Mouse (Mus musculus): ENCODE measurements around the gene Ocrl. TPM values are rescaled to one million over a fixed set of nuclear protein-coding genes. Genes with fewer than 3 reads are reported as not detected.

Gene Ocrl
- total RNA-seq (2021), result 10 to 100 TPM; 52.9 to 56.7 TPM
- long read RNA-seq, experiment 1, full-length matches to known transcripts, result 19 of 36 reads
- long read RNA-seq, experiment 1, partial matches to known transcripts, result 4 of 36 reads
- long read RNA-seq, experiment 1, other reads (novel, unspliced or antisense), result 13 of 36 reads
- long read RNA-seq, experiment 2, full-length matches to known transcripts, result 15 of 29 reads
- long read RNA-seq, experiment 2, partial matches to known transcripts, result 3 of 29 reads
- long read RNA-seq, experiment 2, other reads (novel, unspliced or antisense), result 11 of 29 reads

DNA sequence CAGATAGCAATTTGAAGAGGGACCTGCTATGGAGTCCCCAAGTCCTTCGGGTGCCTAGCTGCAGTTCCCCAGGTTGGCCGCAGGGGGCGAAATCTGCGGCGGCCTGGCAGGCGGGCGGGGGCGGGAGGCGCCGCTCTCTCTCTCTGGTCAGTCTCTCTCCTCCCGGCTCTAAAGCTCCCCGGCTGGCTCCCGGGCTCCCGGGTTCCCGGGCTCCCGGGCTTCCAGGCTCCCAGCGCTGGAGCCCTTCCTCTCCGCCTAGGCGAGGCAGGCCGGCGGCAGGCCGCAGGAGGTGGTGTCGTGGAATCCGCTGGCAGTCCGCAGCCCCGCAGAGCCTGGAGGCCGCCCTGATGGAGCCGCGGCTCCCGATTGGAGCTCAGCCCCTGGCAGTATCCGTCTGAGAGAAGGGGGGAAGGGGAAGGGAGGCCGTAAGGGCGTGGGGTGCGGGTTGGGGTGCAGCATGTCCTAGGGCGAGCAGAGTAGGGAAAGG is at the start of gene Ocrl:
Gene Ocrl (plus strand): TSS at position 82 of the 487 bp plus-strand sequence.
- TF ChIP-seq CTCF (IDR thresholded peaks at IDR 0.05), result peak; percentile 81
- intact Hi-C loops (cut with DNase I), result no loop called here
- Histone ChIP-seq H3K4me3 (peak within 1 kb of the TSS; percentile 71), H3K27ac (peak within 1 kb of the TSS; percentile 93)
- DNase-seq (ENCODE audit: extremely low spot score in 1 of 2, low spot score in 2 of 2), result peak; percentile 59 to 70

DNA sequence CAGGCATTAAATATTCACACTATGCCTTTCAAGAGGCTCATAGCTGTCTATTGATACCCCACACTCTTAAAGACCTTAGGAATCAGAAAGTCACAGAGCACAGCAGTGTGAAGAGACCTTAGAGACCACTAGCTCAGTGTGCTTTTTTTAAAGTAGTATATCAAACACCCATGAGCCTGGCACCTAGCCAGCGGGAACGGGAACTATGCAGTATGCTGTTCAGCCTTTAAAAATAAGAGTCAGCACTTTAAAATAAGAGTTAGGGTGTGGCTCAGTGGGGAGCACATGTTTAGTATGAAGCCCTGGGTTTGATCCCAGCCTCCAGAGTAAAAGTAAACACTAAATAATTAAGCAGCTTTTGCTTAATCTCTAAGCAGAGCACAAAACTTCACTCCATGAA is 32.1 kb upstream of the Ocrl start:
- intact Hi-C loops (cut with DNase I), result no loop called here
- TF ChIP-seq CTCF (IDR thresholded peaks at IDR 0.05), result no peak
- DNase-seq (ENCODE audit: extremely low spot score in 1 of 2, low spot score in 2 of 2), result no peak

GRCm38 (mm10) chrX:47882813-47883212 is 29.4 kb upstream of the Ocrl start:
- DNase-seq (ENCODE audit: extremely low spot score in 1 of 2, low spot score in 2 of 2), result no peak
- TF ChIP-seq CTCF (IDR thresholded peaks at IDR 0.05), result no peak
- Histone ChIP-seq H3K27ac (no peak overlapping the region), H3K4me3 (no peak overlapping the region)
- intact Hi-C loops (cut with DNase I), result no loop called here

More for the DNA sequence above, 32.1 kb upstream of the Ocrl start:
- H3K27ac ChIP-seq, result no peak overlapping the region
- H3K4me3 ChIP-seq, result no peak overlapping the region

- intact Hi-C loops (cut with DNase I), result no loop called here
- TF ChIP-seq CTCF (IDR thresholded peaks at IDR 0.05), result no peak
Observed at GRCm38 (mm10) chrX:47887401-47887800, 24.8 kb upstream of the Ocrl start.

DNA sequence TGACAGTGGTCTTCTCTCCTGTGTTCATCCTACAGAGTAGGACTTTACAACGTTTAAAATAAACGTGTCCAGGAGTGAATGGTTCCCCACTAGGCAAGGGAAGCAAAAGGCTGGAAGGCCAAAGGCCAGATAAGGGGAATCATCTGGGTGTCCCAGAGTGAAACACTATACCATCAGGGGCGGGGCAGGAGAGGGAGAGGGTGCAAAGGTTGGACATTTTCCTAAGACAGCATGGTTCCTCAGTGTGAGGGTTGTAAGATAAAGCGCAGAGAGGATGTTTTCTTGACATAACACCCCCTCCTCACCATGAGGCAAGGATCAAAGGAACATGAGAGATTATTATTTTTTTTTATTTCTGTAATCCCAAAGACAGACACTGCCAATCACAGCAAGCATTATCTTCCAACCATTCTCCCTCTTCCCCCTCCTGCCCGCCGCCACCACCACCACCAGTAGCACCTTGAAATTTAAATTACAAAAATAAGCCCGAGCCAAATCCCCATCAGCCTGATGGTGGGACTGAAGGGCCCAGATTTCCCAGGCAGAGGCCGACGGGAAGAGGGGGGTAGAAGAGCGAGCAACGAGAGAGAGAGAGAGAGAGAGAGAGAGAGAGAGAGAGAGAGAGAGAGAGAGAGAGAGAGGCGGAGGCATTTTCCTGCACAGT is 20.8 kb upstream of the Ocrl start:
- no peak for TF ChIP-seq CTCF (IDR thresholded peaks at IDR 0.05)
- Histone ChIP-seq H3K4me3 (peak overlapping the region; percentile 50), H3K27ac (no peak overlapping the region)
- no peak for DNase-seq (ENCODE audit: extremely low spot score in 1 of 2, low spot score in 2 of 2)
- intact Hi-C loops (cut with DNase I), result no loop called here

More at GRCm38 (mm10) chrX:47887401-47887800, 24.8 kb upstream of the Ocrl start:
- DNase-seq (ENCODE audit: extremely low spot score in 1 of 2, low spot score in 2 of 2), result no peak
- Histone ChIP-seq H3K4me3 (no peak overlapping the region), H3K27ac (no peak overlapping the region)

GRCm38 (mm10) chrX:47891907-47892430 is 20.2 kb upstream of the Ocrl start:
- intact Hi-C loops (cut with DNase I), result no loop called here
- no peak for TF ChIP-seq CTCF (IDR thresholded peaks at IDR 0.05)
- H3K27ac ChIP-seq, result peak overlapping the region; percentile 86
- peak overlapping the region; percentile 50 for H3K4me3 ChIP-seq
- peak; percentile 24 to 26 for DNase-seq (ENCODE audit: extremely low spot score in 1 of 2, low spot score in 2 of 2)

GRCm38 (mm10) chrX:47892431-47893024 is 19.7 kb upstream of the Ocrl start, which contains the start of gene Smarca1:
Gene Smarca1 (minus strand): TSS chrX:47892974.
- TF ChIP-seq CTCF (IDR thresholded peaks at IDR 0.05), result no peak
- H3K27ac ChIP-seq, result peak within 1 kb of the TSS; percentile 86
- peak within 1 kb of the TSS; percentile 50 for H3K4me3 ChIP-seq
- intact Hi-C loops (cut with DNase I), result no loop called here
- DNase-seq (ENCODE audit: extremely low spot score in 1 of 2, low spot score in 2 of 2), result no peak

DNA sequence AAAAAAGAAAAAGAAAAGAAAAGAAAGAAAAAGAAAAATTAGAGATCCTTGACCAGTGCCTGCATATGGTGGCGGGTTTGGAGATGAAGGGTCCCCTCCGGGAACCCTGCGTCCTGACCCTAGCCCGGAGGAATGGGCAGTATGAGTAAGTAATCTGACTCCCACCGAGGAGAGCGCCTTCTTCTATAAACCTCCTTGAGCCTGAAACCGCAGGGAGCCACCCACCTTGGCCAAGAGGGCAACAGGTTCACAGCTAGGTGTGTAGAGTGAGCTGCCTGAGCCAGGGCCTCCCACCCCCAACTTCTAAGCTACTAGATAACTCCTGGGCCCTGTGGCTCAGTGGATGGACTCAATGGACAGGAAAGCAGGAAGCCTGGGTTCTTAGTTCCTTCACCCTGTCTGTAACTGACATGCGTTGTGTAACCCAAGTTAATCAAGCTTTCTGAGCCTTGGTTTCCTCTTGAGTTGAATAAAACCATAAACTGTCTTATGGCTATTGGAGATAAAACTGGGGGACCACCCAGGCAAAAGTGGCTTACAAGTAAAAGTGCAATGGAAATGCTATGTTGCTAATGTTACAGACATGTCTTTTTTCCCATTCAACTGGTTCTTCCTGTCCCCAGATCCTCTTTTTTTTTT is 836 bp downstream of the Ocrl start:
- Histone ChIP-seq H3K27ac (peak overlapping the region; percentile 21; the same call in 1 of the 2 replicates), H3K4me3 (peak overlapping the region; percentile 71)
- TF ChIP-seq CTCF (IDR thresholded peaks at IDR 0.05), result no peak
- DNase-seq (ENCODE audit: extremely low spot score in 1 of 2, low spot score in 2 of 2), result no peak
- intact Hi-C loops (cut with DNase I), result no loop called here

GRCm38 (mm10) chrX:47913543-47913938 is 1.4 kb downstream of the Ocrl start:
- intact Hi-C loops (cut with DNase I), result no loop called here
- no peak overlapping the region for H3K27ac ChIP-seq
- H3K4me3 ChIP-seq, result peak overlapping the region; percentile 71; the same call in 1 of the 2 replicates
- no peak for DNase-seq (ENCODE audit: extremely low spot score in 1 of 2, low spot score in 2 of 2)
- TF ChIP-seq CTCF (IDR thresholded peaks at IDR 0.05), result no peak

DNA sequence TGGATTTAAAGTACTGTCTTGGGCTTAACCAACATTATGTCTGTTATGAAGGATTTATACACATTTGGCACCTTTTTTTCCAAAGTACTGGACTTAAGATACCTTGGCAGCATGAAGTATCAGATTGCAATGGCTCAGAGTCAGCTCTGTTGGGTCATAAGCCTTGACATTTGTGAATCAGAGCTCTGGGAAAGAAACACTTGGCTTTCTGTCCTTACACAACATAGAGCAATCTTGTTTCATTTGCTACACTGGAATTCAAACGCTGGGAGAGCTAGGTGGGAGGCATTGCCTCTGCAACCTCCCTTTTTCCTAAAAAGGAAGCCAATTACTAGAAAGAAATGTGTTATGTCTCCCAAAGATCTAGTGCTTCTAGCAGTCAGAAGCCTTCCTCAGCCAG is 4.6 kb downstream of the Ocrl start:
- TF ChIP-seq CTCF (IDR thresholded peaks at IDR 0.05), result no peak
- no peak for DNase-seq (ENCODE audit: extremely low spot score in 1 of 2, low spot score in 2 of 2)
- intact Hi-C loops (cut with DNase I), result no loop called here

GRCm38 (mm10) chrX:47920541-47920940 is 8.4 kb downstream of the Ocrl start:
- no peak for TF ChIP-seq CTCF (IDR thresholded peaks at IDR 0.05)
- Histone ChIP-seq H3K27ac (no peak overlapping the region), H3K4me3 (no peak overlapping the region)
- DNase-seq (ENCODE audit: extremely low spot score in 1 of 2, low spot score in 2 of 2), result no peak
- intact Hi-C loops (cut with DNase I), result no loop called here

More for the DNA sequence above, 4.6 kb downstream of the Ocrl start:
- no peak overlapping the region for H3K4me3 ChIP-seq
- H3K27ac ChIP-seq, result no peak overlapping the region
